Mouse (Mus musculus) adrenal gland, adult 2 months (tissue): ENCODE measurements around the gene Zfp580. TPM values are rescaled to one million over a fixed set of nuclear protein-coding genes. Genes with fewer than 3 reads are reported as not detected.
A peak's percentile ranks its signal among the peaks of the same experiment; 100 is the strongest.

Experiments used
- DNase-seq: peaks from one replicate; pipeline ENCODE4 v3.0.0; 2021
- polyA plus RNA-seq: library from polyadenylated mRNA; depleted of rRNA; stranded (reverse); fragments of >200 nt; gene quantifications from 2 replicates; pipeline ENCODE4 v1.2.3, GENCODE M21; 2012
- total RNA-seq, 2 experiments: library from RNA; stranded (reverse); gene quantifications; 2 replicates each; pipeline ENCODE4 v1.2.3; 2021

Gene Zfp580
- total and polyA plus RNA-seq, 3 experiments: 5.6 to 46.5 (median 10.4) TPM

- DNase-seq: no peak
Measured at GRCm38 (mm10) chr7:5033818-5034217, 17.5 kb upstream of the Zfp580 start, which contains the start of gene 4632433K11Rik. 4632433K11Rik (plus strand) TSS chr7:5034118.

- no peak for DNase-seq
Measured at GRCm38 (mm10) chr7:5035628-5036027, 15.7 kb upstream of the Zfp580 start.

- no peak for DNase-seq
Measured at GRCm38 (mm10) chr7:5036136-5036535, 15.2 kb upstream of the Zfp580 start.

GRCm38 (mm10) chr7:5037026-5037425 is 14.3 kb upstream of the Zfp580 start:
- no peak for DNase-seq

DNA sequence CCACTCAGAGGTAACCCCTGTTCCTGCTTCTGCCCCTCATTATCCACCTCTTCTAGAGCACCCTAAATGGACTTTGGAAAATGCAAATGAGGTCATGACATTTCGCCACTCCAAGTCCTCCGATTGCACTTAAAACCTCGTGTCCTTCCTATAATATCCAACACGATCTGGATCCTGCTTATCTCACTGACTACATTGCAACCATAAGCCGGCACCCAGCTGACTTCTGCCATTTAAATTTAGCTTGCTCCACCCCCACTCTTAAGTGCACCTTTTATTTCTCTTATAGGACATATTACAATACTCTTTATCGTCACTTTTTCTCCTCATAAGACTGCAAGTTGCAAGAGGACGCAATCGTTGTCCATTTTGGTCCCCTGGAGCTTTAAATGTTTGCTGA is 13.9 kb upstream of the Zfp580 start:
- DNase-seq: no peak

DNA sequence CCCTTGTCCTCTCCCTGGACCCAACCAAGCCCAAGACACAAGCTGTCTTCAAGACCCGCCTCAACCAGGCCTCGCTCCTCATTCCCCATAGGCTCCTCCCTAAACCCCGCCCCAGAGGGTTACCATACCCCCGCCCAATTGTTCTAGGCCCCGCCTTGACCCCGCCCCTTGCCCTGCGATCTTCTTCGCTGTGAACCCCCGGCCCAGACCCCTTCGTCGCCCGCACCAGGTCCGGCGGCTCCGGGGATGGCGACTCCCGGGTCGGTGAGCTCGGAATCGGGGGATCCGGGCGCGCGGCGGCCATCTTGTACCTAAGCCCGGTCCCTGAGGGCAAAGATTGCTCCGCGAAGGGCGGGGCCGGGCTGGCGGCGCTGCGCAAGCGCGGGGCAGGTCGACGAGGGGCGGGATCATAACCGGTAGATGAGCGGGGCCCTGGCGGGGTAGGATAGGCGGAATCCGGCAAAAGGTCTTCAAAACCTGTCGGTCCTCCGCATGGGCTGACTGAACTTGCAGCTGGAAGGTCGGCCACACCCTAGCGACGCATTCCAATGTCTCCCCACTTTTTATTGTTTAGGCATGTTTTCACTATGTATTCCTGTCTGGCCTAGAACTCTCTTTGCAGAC is 13.1 kb upstream of the Zfp580 start, which contains the start of gene Zfp784:
Zfp784 (minus strand) TSS at position 338 of the 624 bp plus-strand sequence.
- DNase-seq: peak; percentile 96

GRCm38 (mm10) chr7:5038940-5039339 is 12.4 kb upstream of the Zfp580 start:
- no peak for DNase-seq

DNA sequence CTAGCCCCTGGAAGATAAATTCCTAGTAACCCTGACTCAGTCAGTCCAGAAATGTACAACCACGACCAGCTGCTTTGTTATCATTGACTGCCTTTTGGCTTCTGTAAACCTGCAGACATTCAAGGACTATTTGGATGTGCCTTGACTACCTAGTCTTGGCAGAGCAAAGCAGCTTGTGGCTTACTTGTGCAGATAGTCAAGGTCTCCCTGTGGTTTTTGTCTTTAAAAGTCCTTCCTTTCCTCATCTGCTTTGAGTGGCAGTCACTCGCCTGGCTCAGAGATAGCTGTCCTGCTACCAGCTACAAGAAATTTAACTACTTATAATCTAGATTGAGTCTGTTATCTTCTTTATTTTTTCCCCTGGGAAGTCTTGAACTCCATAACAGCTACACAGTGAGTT is 6.4 kb upstream of the Zfp580 start:
- no peak for DNase-seq

DNA sequence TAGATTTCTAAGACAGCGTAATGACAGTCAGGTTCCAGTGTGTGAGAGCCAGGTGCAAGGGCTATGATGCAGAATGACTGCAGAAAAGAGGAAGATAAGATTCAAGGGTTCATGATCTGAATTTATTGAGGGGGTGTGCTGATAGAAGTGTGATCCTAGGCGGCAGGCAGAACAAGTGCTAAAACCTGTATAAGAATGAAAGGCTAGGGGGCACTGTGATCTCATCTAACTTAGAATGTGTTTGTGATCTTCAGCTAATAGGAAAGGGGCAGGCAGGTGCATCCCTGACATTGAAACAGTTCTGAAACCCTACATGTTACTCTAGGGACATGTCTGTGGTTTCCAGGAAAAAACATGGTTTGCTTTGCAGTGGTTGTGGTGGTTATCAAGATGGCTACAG is 5.2 kb upstream of the Zfp580 start:
- no peak for DNase-seq

GRCm38 (mm10) chr7:5047313-5047712 is 4.0 kb upstream of the Zfp580 start:
- peak; percentile 41 for DNase-seq

GRCm38 (mm10) chr7:5052438-5052837 is 1.1 kb downstream of the Zfp580 start:
- DNase-seq: no peak

GRCm38 (mm10) chr7:5052931-5053343 is 1.6 kb downstream of the Zfp580 start:
- no peak for DNase-seq

DNA sequence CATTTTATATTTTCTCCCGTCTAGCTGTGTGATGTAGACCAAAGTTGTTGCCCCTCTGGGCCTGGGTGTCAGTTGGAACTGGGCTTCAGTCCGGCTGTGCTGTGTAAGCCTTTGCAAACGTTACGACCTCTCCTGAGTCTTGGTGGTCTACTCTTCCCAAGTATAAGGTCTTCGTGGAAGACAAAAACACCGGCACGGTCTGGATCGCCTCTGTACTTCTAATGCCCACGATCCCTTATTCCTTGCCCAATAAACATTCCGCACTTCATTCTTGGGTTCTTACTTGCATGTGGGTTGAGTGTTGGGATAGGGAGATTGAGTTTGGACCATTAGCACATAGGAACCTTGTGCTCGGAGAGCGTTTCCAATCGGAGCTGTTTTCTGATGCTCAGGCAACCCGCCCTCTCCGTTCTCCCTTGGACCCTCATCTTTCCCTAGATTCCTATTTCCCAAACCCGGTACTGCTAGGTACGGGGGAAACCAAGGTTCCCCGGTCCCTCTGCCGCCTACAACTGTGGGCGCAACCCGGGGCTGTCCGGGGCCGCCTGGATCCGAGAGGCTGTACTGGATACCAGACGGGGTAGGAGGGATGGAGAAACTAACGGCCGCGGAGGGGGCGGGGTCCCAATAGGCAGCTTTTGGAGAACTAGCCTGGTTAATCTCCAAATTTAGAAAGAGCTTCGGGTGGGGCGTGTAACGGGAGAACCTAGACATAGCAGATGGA is 2.3 kb downstream of the Zfp580 start:
- no peak for DNase-seq

DNA sequence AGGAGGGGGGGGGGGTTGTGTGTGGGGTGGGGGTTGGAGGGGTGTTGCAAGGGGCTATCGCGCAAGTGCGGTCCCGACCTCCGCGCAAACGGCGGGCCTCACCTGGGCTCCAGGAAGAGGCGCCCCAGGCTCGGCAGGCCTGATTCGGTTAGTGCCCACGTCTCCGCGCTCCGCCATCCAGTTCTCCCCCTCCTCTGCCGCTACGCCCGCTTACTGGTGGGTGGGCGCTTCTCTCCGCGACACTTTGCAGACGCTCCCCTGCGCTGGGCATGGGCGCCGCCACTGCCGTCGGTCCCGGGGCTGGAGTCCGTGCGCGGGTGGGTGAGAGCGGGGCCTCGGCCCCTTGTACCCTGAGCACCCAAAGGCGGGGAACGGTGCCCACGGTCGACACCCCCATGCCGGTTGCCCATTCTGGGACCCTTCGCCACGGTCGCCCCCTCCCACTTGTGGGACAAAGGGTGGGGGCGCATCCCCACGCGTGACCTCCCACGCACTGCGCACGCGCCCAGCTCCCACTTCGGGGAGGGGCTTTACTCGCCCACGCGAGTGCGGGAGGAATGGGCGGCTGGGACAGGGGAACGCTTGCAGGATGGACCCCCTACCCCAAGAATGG is 5.4 kb downstream of the Zfp580 start:
- no peak for DNase-seq

DNA sequence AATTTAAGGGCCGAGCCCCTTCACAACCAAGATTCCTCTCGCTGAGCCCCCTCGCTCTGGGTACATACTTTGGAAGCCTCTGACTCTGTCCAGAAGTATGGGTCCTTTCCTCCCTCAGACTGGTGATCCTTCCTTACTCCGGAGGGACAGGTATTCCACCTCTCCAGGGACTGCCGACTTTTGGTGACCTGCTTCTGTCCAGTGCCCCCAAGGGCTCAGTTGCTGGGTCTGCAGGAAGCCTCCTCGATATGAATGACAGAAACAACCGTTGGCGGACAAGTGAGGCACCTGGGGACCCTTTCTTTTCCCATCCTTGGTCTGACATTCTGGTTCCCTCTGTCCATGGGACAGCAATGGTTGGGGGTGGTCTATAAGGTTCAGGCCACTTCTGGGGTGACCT is 6.0 kb downstream of the Zfp580 start:
- DNase-seq: no peak

GRCm38 (mm10) chr7:5057804-5058203 is 6.5 kb downstream of the Zfp580 start:
- DNase-seq: no peak

DNA sequence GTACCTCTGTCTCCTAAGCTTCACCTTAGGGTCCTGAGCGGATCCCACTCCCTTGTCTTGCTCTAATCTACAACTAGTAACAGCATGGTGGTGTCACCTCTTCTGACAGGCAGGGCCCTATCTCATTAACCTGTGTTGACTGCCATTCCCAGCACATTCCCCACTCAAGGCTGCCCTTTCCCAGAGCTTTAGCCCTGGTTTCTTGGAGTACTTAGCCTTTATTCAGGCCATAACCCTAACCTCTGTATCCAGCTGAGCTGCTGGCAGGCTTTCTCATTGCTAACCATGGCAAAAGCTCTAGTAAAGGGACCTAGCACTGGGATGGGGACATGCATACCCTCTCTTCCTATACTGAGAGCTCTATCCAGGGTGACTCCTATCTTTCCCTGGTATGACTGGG is 7.3 kb downstream of the Zfp580 start:
- no peak for DNase-seq

GRCm38 (mm10) chr7:5059421-5059820 is 8.1 kb downstream of the Zfp580 start:
- DNase-seq: no peak

- DNase-seq: peak; percentile 85
Measured at GRCm38 (mm10) chr7:5060239-5060731, 8.9 kb downstream of the Zfp580 start.

DNA sequence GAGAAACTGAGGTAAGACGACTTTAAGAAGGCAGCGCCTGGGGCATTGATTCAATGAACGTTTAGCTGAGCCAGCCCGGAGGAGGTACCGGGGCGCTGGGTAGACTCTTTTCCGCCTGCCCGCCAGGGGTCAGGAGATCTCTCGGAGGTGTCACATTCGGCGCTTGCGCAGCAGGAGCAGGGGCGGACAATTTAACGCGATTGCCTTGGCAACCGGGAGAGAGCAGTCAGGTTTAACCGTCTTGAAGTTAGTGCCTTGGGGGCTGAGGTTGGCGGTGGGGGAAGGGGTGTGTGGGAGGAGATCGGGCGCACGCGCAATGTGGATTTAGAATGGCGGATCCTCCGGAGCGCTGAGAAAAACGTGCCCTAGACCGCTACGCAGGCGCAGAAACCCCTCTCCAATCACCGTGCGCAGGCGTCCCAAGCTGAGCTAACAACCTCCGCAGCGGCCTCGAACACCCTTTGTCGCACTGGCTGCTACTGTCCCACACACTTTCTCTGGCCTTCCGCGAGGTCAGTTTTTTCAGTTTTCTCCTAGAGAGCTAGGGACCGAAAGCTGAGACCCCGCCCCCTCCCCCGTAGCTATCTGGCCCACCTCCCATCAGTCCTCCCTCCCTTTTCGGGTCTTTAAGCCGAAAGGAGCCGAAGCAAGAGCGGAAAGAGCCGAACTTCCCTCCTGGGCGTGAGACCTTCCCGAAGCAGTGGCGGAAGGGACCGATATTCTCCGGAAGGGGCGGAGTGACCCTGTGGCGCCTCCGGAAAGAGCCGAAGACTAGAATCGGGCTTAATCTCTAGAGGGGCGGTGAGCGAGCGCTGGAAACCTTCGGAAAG is 9.8 kb downstream of the Zfp580 start:
- peak; percentile 97 for DNase-seq

DNA sequence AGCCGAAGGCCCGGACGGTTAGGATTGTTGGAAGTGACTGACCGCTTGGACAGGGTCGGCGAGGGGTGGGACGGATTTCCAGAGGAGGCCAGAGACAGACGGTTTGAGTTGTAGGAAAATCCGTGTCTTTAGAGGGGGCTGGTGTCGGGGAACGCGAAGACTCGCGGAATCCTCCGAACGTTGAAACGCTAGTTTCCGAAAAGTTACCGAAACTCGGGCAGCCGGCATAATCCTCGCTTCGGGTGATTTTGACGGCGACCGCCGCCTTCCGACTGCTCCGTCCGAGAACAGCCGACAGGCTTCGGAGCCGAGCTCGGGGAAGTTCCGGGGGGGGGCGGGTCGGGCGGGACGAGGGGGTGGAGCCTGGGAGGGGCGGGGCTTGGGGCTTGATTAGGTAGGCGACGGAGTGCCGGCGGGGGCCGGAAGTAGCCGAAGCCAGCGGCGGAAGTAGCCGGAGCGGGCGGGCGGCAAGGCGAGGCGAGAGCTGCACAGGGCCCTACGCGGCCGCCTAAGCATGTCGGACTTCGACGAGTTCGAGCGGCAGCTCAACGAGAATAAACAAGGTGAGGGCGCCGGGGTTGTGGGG is 10.5 kb downstream of the Zfp580 start, which contains the start of gene U2af2:
U2af2 (plus strand) TSS at position 370 of the 586 bp plus-strand sequence.
- peak; percentile 96 for DNase-seq
